8 mouse cellular contexts compared by ENCODE assay signal in genomic region chr5:8055721-8056129, GRCm38 (mm10). TPM values are rescaled to one million over a fixed set of nuclear protein-coding genes. Genes with fewer than 3 reads are reported as not detected.
DNase-seq lines count a peak whose midpoint lies in the region; ATAC-seq and TF ChIP-seq lines count a peak whose summit lies in the region.

No protein-coding gene starts in this region.

- TF ChIP-seq EP300 in lung, postnatal 0 days (IDR thresholded peaks at IDR 0.05), result no peak

- no peaks in the 10 kb centered on the region for H3K4me1 ChIP-seq in neural tube, embryonic 11.5 days (ENCODE audit: control insufficient read depth, insufficient read depth, low read length)
- H3K4me1 ChIP-seq in cortical plate, adult 2 months (ENCODE audit: control insufficient read depth, insufficient read depth, low read length), result peaks cover 4% of the 10 kb centered on the region
- peaks cover 9% of the 10 kb centered on the region for H3K4me1 ChIP-seq in hindbrain, embryonic 12.5 days
- peaks cover 7% of the 10 kb centered on the region; the same call in 1 of the 2 replicates for H3K4me1 ChIP-seq in lung, postnatal 0 days (ENCODE audit: insufficient read depth, low read depth, low read length)
- H3K4me1 ChIP-seq in stomach, embryonic 14.5 days (ENCODE audit: control insufficient read depth, insufficient read depth, low read length), result peaks cover 6% of the 10 kb centered on the region; the same call in 1 of the 2 replicates

- H3K9me3 ChIP-seq in neural tube, embryonic 11.5 days (ENCODE audit: control insufficient read depth, low read length), result no peaks in the 10 kb centered on the region
- no peaks in the 10 kb centered on the region for H3K9me3 ChIP-seq in hindbrain, embryonic 12.5 days (replicated peaks)
- H3K9me3 ChIP-seq in lung, postnatal 0 days (ENCODE audit: low read length), result no peaks in the 10 kb centered on the region
- H3K9me3 ChIP-seq in stomach, embryonic 14.5 days (ENCODE audit: control insufficient read depth, low read depth, low read length), result no peaks in the 10 kb centered on the region

- peak overlapping the region; percentile 86 for H3K9ac ChIP-seq in neural tube, embryonic 11.5 days (ENCODE audit: low read length)
- peak overlapping the region; percentile 80; the same call in 1 of the 2 replicates for H3K9ac ChIP-seq in hindbrain, embryonic 12.5 days
- H3K9ac ChIP-seq in lung, postnatal 0 days (replicated peaks; ENCODE audit: low read depth), result peak overlapping the region; percentile 92
- H3K9ac ChIP-seq in stomach, embryonic 14.5 days (replicated peaks; ENCODE audit: low read depth, low read length), result peak overlapping the region; percentile 82; the same call in 1 of the 2 replicates

- H3K36me3 ChIP-seq in neural tube, embryonic 11.5 days (ENCODE audit: control insufficient read depth, insufficient read depth, low read length), result no peaks in the 10 kb centered on the region
- H3K36me3 ChIP-seq in hindbrain, embryonic 12.5 days, result peaks cover 3% of the 10 kb centered on the region; the same call in 1 of the 2 replicates
- H3K36me3 ChIP-seq in lung, postnatal 0 days (ENCODE audit: insufficient read depth, low read length), result no peaks in the 10 kb centered on the region
- H3K36me3 ChIP-seq in stomach, embryonic 14.5 days (ENCODE audit: control insufficient read depth, insufficient read depth, low read length), result peaks cover 12% of the 10 kb centered on the region

- H3K4me3 ChIP-seq in neural tube, embryonic 11.5 days (ENCODE audit: low read depth, low read length), result peak overlapping the region; percentile 73
- H3K4me3 ChIP-seq in cortical plate, adult 2 months (ENCODE audit: insufficient read depth, low read length), result peak overlapping the region; percentile 99
- H3K4me3 ChIP-seq in hindbrain, embryonic 12.5 days, result peak overlapping the region; percentile 79
- peak overlapping the region; percentile 82 for H3K4me3 ChIP-seq in lung, postnatal 0 days (ENCODE audit: low read depth, low read length)
- peak overlapping the region; percentile 91 for H3K4me3 ChIP-seq in stomach, embryonic 14.5 days (ENCODE audit: low read depth, low read length)

- H3K27ac ChIP-seq in neural tube, embryonic 11.5 days (ENCODE audit: low read depth, low read length), result no peak overlapping the region
- peak overlapping the region; percentile 94 for H3K27ac ChIP-seq in cortical plate, adult 2 months (ENCODE audit: insufficient read depth, low read length)
- no peak overlapping the region for H3K27ac ChIP-seq in hindbrain, embryonic 12.5 days
- peak overlapping the region; percentile 98 for H3K27ac ChIP-seq in lung, postnatal 0 days (ENCODE audit: low read length)
- H3K27ac ChIP-seq in stomach, embryonic 14.5 days (ENCODE audit: low read length), result peak overlapping the region; percentile 90; the same call in 1 of the 2 replicates

- no peak for TF ChIP-seq POLR2A in cortical plate, adult 2 months (IDR thresholded peaks at IDR 0.05; ENCODE audit: extremely low read depth, insufficient read depth, low read length)

- WGBS in neural tube, embryonic 11.5 days, result 42% methylated on average over 8 of the region's 8 CpGs
- WGBS in hindbrain, embryonic 12.5 days, result 39% methylated on average over 8 of the region's 8 CpGs
- 12% methylated on average over 8 of the region's 8 CpGs for WGBS in lung, postnatal 0 days
- WGBS in stomach, embryonic 14.5 days, result 27% methylated on average over 8 of the region's 8 CpGs

- H3K4me2 ChIP-seq in neural tube, embryonic 11.5 days (ENCODE audit: low read depth), result peak overlapping the region; percentile 67
- H3K4me2 ChIP-seq in hindbrain, embryonic 12.5 days (replicated peaks), result peak overlapping the region; percentile 63
- peak overlapping the region; percentile 74 for H3K4me2 ChIP-seq in lung, postnatal 0 days (replicated peaks; ENCODE audit: low read depth, low read length)
- H3K4me2 ChIP-seq in stomach, embryonic 14.5 days (replicated peaks; ENCODE audit: low read depth, low read length), result peak overlapping the region; percentile 67

- DNase-seq in neural tube, embryonic 11.5 days (ENCODE audit: low spot score), result no peak
- DNase-seq in neural tube, embryonic 10.5 days (ENCODE audit: extremely low spot score, low spot score), result no peak
- DNase-seq in lung, postnatal 0 days (ENCODE audit: low spot score), result no peak
- no peak for DNase-seq in right cerebral cortex, postnatal 36 days (ENCODE audit: low spot score in 2 of 2)
- DNase-seq in frontal cortex, postnatal 10 days (ENCODE audit: low spot score in 2 of 2), result no peak

- H3K27me3 ChIP-seq in neural tube, embryonic 11.5 days (ENCODE audit: control insufficient read depth, insufficient read depth, low read length), result no peaks in the 10 kb centered on the region
- H3K27me3 ChIP-seq in hindbrain, embryonic 12.5 days, result no peaks in the 10 kb centered on the region
- H3K27me3 ChIP-seq in lung, postnatal 0 days (replicated peaks; ENCODE audit: insufficient read depth, low read length), result no peaks in the 10 kb centered on the region
- no peaks in the 10 kb centered on the region for H3K27me3 ChIP-seq in stomach, embryonic 14.5 days (ENCODE audit: control insufficient read depth, insufficient read depth, low read length)

- 0 out of 2 replicates have a peak, but pooled peaks have one; percentile 10 for ATAC-seq in neural tube, embryonic 11.5 days (ENCODE audit: insufficient read depth, low FRiP score, low TSS enrichment)
- peak; percentile 35; the same call in 1 of the 2 replicates for ATAC-seq in hindbrain, embryonic 12.5 days (ENCODE audit: low FRiP score)
- ATAC-seq in lung, postnatal 0 days, result peak; percentile 34
- peak; percentile 67 for ATAC-seq in stomach, embryonic 14.5 days (ENCODE audit: insufficient number of reproducible peaks, insufficient read depth, low FRiP score, low read depth)

- no peak for TF ChIP-seq CTCF in cortical plate, adult 2 months (IDR thresholded peaks at IDR 0.05; ENCODE audit: extremely low read depth, insufficient read depth, low read length)
- TF ChIP-seq CTCF in lung, postnatal 0 days (IDR thresholded peaks at IDR 0.05), result no peak

RNA-seq across cellular contexts. Expression of gene Sri, which starts 9.8 kb away (rescaled TPM):
- 169 and 171 TPM in 2 replicates for polyA plus RNA-seq in neural tube, embryonic 11.5 days (2014; fragmentation: Nextera tagmentation; extraction: Ambion mirVana)
- 108 and 124 TPM in 2 replicates for polyA plus RNA-seq in cortical plate, adult 2 months (2012; rRNA removed)
- polyA plus RNA-seq in hindbrain, embryonic 12.5 days (2016; fragmentation: Nextera tagmentation; extraction: Ambion mirVana), result 178 and 190 TPM in 2 replicates
- 338 and 346 TPM in 2 replicates for polyA plus RNA-seq in lung, postnatal 0 days (2015; fragmentation: Nextera tagmentation; extraction: Ambion mirVana)
- 298 and 299 TPM in 2 replicates for polyA plus RNA-seq in stomach, embryonic 14.5 days (2014; fragmentation: Nextera tagmentation; extraction: Ambion mirVana)

Comparison
In these comparisons a context has a peak if more than half of its experiments do, and no peak if none do; other contexts are left out.
1. ATAC-seq: peak in every context shown above with its lines; median percentile 67 in stomach, embryonic 14.5 days; 35 in hindbrain, embryonic 12.5 days; 34 in lung, postnatal 0 days; 10 in neural tube, embryonic 11.5 days.
2. H3K27ac ChIP-seq: peak in cortical plate, adult 2 months (single experiment), lung, postnatal 0 days (single experiment) and stomach, embryonic 14.5 days (single experiment); none in neural tube, embryonic 11.5 days (single experiment) and hindbrain, embryonic 12.5 days (single experiment).
3. Peak in every context shown above with its lines, with median percentiles within 50 percentile points of each other: H3K4me2 ChIP-seq, H3K4me3 ChIP-seq and H3K9ac ChIP-seq.